Mouse (Mus musculus): ENCODE measurements around the gene Asb15. TPM values are rescaled to one million over a fixed set of nuclear protein-coding genes. Genes with fewer than 3 reads are reported as not detected.

The Asb15 gene
- total and polyA plus RNA-seq, 3 experiments = not detected

- no peak overlapping the region for H3K27ac ChIP-seq (ENCODE audit: control insufficient read depth, low read depth, low read length)
- no peaks in the 10 kb centered on the region for H3K4me1 ChIP-seq (ENCODE audit: control insufficient read depth in 1 of 2, insufficient read depth in 2 of 2, low read length in 2 of 2)
- TF ChIP-seq CHD2 (IDR thresholded peaks at IDR 0.05; ENCODE audit: low read length) = no peak
- DNase-seq (ENCODE audit: low read depth, low spot score) = no peak
- H3K27me3 ChIP-seq (ENCODE audit: control insufficient read depth in 1 of 2, insufficient read depth in 2 of 2, low read length in 2 of 2) = no peaks in the 10 kb centered on the region
- no peak overlapping the region for H3K4me3 ChIP-seq (ENCODE audit: control insufficient read depth in 1 of 2, insufficient read depth in 1 of 2, low read depth in 2 of 2, low read length in 2 of 2)
- no peaks in the 10 kb centered on the region for H3K79me2 ChIP-seq (ENCODE audit: control insufficient read depth, insufficient read depth, low read length, poor library complexity)
- no peaks in the 10 kb centered on the region for H3K9me3 ChIP-seq (replicated peaks; ENCODE audit: insufficient read depth, low read length)
- no peaks in the 10 kb centered on the region for H3K36me3 ChIP-seq (ENCODE audit: control insufficient read depth in 1 of 2, insufficient read depth in 2 of 2, low read length in 2 of 2)
- H3K9ac ChIP-seq (ENCODE audit: control insufficient read depth, low read depth, low read length, poor library complexity, severe bottlenecking) = no peak overlapping the region
Measured at GRCm38 (mm10) chr6:24570278-24570677, 42.3 kb downstream of the Asb15 start.

- Histone ChIP-seq H3K9ac (ENCODE audit: control insufficient read depth, low read depth, low read length, poor library complexity, severe bottlenecking) (no peak overlapping the region), H3K27me3 (ENCODE audit: control insufficient read depth in 1 of 2, insufficient read depth in 2 of 2, low read length in 2 of 2) (no peaks in the 10 kb centered on the region), H3K79me2 (ENCODE audit: control insufficient read depth, insufficient read depth, low read length, poor library complexity) (no peaks in the 10 kb centered on the region), H3K4me3 (ENCODE audit: control insufficient read depth in 1 of 2, insufficient read depth in 1 of 2, low read depth in 2 of 2, low read length in 2 of 2) (no peak overlapping the region), H3K4me1 (ENCODE audit: control insufficient read depth in 1 of 2, insufficient read depth in 2 of 2, low read length in 2 of 2) (no peaks in the 10 kb centered on the region), H3K36me3 (ENCODE audit: control insufficient read depth in 1 of 2, insufficient read depth in 2 of 2, low read length in 2 of 2) (no peaks in the 10 kb centered on the region), H3K9me3 (replicated peaks; ENCODE audit: insufficient read depth, low read length) (no peaks in the 10 kb centered on the region), H3K27ac (ENCODE audit: control insufficient read depth, low read depth, low read length) (no peak overlapping the region)
- no peak for DNase-seq (ENCODE audit: low read depth, low spot score)
- TF ChIP-seq ZC3H11A (IDR thresholded peaks at IDR 0.05; ENCODE audit: low read depth, low read length) = no peak
- no peak for TF ChIP-seq POLR2AphosphoS5 (IDR thresholded peaks at IDR 0.05; ENCODE audit: borderline replicate concordance, low read depth, low read length)
- no peak for TF ChIP-seq MAX (IDR thresholded peaks at IDR 0.05; ENCODE audit: low read length)
- TF ChIP-seq NELFE (IDR thresholded peaks at IDR 0.05; ENCODE audit: low read depth, low read length) = no peak
- TF ChIP-seq ZNF384 (IDR thresholded peaks at IDR 0.05; ENCODE audit: low read depth, low read length) = no peak
- no peak for TF ChIP-seq TCF12 (IDR thresholded peaks at IDR 0.05; ENCODE audit: low read depth, low read length)
- TF ChIP-seq MXI1 (IDR thresholded peaks at IDR 0.05; ENCODE audit: low read depth, low read length) = no peak
- no peak for TF ChIP-seq ELF1 (IDR thresholded peaks at IDR 0.05; ENCODE audit: low read depth, low read length)
- TF ChIP-seq NRF1 (IDR thresholded peaks at IDR 0.05; ENCODE audit: insufficient read depth, low read depth, low read length, poor library complexity, severe bottlenecking) = no peak
- no peak for TF ChIP-seq CHD1 (IDR thresholded peaks at IDR 0.05; ENCODE audit: low read depth, low read length)
- TF ChIP-seq RCOR1 (IDR thresholded peaks at IDR 0.05; ENCODE audit: low read depth, low read length) = no peak
- TF ChIP-seq MAFK (IDR thresholded peaks at IDR 0.05; ENCODE audit: borderline replicate concordance, low read depth, low read length) = no peak
- no peak for TF ChIP-seq EP300 (IDR thresholded peaks at IDR 0.05; ENCODE audit: low read depth in 1 of 2, low read length in 2 of 2)
- no peak for TF ChIP-seq CHD2 (IDR thresholded peaks at IDR 0.05; ENCODE audit: low read length)
Measured at GRCm38 (mm10) chr6:24571126-24571525, 43.2 kb downstream of the Asb15 start.

DNA sequence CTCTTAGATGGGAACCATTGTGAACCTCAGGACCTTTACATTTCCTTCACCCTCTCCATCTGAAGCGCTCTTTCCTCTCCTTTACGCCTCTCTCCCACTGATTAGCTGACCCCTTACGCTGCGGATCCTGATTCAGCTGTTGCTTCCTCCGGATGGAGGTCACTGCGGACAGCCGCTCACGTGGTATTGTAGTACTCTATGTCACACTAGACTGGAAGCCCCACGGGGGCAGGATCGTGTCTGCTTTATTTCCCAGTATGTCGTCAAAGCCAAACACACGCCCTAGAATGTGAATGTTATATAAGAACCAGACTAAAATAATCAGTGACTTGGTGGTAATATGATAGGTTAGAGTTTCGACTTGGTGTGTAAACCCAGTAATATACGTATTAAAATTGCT, 44.5 kb downstream of the Asb15 start:
- no peaks in the 10 kb centered on the region for H3K27me3 ChIP-seq (ENCODE audit: control insufficient read depth in 1 of 2, insufficient read depth in 2 of 2, low read length in 2 of 2)
- H3K4me1 ChIP-seq (ENCODE audit: control insufficient read depth in 1 of 2, insufficient read depth in 2 of 2, low read length in 2 of 2) = no peaks in the 10 kb centered on the region
- no peak overlapping the region for H3K4me3 ChIP-seq (ENCODE audit: control insufficient read depth in 1 of 2, insufficient read depth in 1 of 2, low read depth in 2 of 2, low read length in 2 of 2)
- no peaks in the 10 kb centered on the region for H3K79me2 ChIP-seq (ENCODE audit: control insufficient read depth, insufficient read depth, low read length, poor library complexity)
- no peak for DNase-seq (ENCODE audit: low read depth, low spot score)
- H3K27ac ChIP-seq (ENCODE audit: control insufficient read depth, low read depth, low read length) = no peak overlapping the region
- H3K9me3 ChIP-seq (replicated peaks; ENCODE audit: insufficient read depth, low read length) = no peaks in the 10 kb centered on the region
- H3K9ac ChIP-seq (ENCODE audit: control insufficient read depth, low read depth, low read length, poor library complexity, severe bottlenecking) = no peak overlapping the region
- no peaks in the 10 kb centered on the region for H3K36me3 ChIP-seq (ENCODE audit: control insufficient read depth in 1 of 2, insufficient read depth in 2 of 2, low read length in 2 of 2)
- TF ChIP-seq MXI1 (IDR thresholded peaks at IDR 0.05; ENCODE audit: low read depth, low read length) (no peak), NELFE (IDR thresholded peaks at IDR 0.05; ENCODE audit: low read depth, low read length) (no peak), NRF1 (IDR thresholded peaks at IDR 0.05; ENCODE audit: insufficient read depth, low read depth, low read length, poor library complexity, severe bottlenecking) (no peak), GABPA (IDR thresholded peaks at IDR 0.05; ENCODE audit: low read depth, low read length) (no peak), MEF2A (IDR thresholded peaks at IDR 0.05; ENCODE audit: extremely low read depth, insufficient replicate concordance, low read depth, low read length, poor library complexity, severe bottlenecking) (no peak), KAT2A (conservative IDR thresholded peaks at IDR 0.05; ENCODE audit: low read depth, low read length) (no peak), TAL1 (IDR thresholded peaks at IDR 0.05; ENCODE audit: low read length) (no peak), RAD21 (IDR thresholded peaks at IDR 0.05; ENCODE audit: low read depth, low read length) (no peak), TCF12 (IDR thresholded peaks at IDR 0.05; ENCODE audit: low read depth, low read length) (no peak), GATA1 (IDR thresholded peaks at IDR 0.05; ENCODE audit: low read depth, low read length) (no peak), ZMIZ1 (IDR thresholded peaks at IDR 0.05; ENCODE audit: low read depth, low read length) (no peak), UBTF (IDR thresholded peaks at IDR 0.05; ENCODE audit: borderline replicate concordance, insufficient read depth, low read depth, low read length) (no peak), POLR2AphosphoS2 (IDR thresholded peaks at IDR 0.05; ENCODE audit: low read length) (no peak), ETS1 (IDR thresholded peaks at IDR 0.05; ENCODE audit: low read depth, low read length) (no peak), MYC (IDR thresholded peaks at IDR 0.05; ENCODE audit: low read depth, low read length) (no peak), POLR2A (IDR thresholded peaks at IDR 0.05; ENCODE audit: control insufficient read depth in 1 of 2, insufficient read depth in 1 of 2, low read depth in 1 of 2, low read length in 2 of 2, poor library complexity in 1 of 2) (no peak), HCFC1 (IDR thresholded peaks at IDR 0.05; ENCODE audit: low read depth, low read length) (no peak)
